20 mouse cellular contexts compared by ENCODE assay signal in the genomic region with DNA sequence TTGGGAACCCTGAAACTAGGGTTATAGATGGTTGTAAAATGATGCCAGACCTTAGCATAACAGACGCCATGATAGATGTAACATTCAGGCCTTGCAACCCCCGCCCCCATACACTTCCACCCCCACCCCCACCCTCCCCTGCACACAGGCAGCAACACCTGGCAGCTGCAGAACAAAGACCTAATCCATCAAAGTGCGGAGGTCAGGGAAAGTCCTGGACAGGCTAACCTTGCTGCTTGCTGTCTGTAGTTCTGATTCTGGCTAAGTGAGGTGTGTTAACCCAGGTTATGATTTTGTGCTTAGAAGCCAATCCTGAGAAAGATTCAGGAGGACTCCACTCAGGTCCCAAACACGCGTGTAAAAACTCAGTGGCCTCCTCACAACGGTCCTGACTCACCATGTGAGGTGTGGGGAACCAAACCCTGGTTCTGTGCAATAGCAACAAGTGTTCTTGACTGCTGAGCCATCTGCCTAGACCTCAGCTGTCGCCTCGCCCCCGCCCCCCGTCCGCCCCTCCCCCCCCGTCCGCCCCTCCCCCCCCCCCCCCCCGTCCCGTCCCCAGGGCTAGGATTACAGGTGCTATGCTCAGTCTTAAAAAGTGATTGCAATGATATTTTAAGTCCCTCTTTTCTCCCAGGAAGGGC. TPM values are rescaled to one million over a fixed set of nuclear protein-coding genes. Genes with fewer than 3 reads are reported as not detected.
DNase-seq lines count a peak whose midpoint lies in the region; ATAC-seq and TF ChIP-seq lines count a peak whose summit lies in the region.
"Had no signal": no experiment of that assay in that cellular context is flagged by ENCODE, and none has a peak within 500 bp of the region (broad histone marks: within the 10 kb centered on the region; RNA-seq: fewer than 3 reads in every experiment).

No protein-coding gene starts in this region.

- H3K4me2 ChIP-seq in hindbrain, embryonic 11.5 days (replicated peaks; ENCODE audit: low read depth, low read length): no peak overlapping the region
- no peak overlapping the region for H3K4me2 ChIP-seq in hindbrain, embryonic 12.5 days (replicated peaks)
- no peak overlapping the region for H3K4me2 ChIP-seq in liver, embryonic 13.5 days
- H3K4me2 ChIP-seq in myocyte (ENCODE audit: low read depth): peak overlapping the region; percentile 30
- H3K4me2 ChIP-seq: intestine, embryonic 15.5 days had no signal

- WGBS in hindbrain, embryonic 11.5 days: 41% methylated on average over 7 of the region's 15 CpGs
- 36% methylated on average over 7 of the region's 15 CpGs for WGBS in hindbrain, embryonic 12.5 days
- 48% methylated on average over 9 of the region's 15 CpGs for WGBS in liver, embryonic 13.5 days (ENCODE audit: insufficient replicate concordance)

- no peak for ATAC-seq in hindbrain, embryonic 11.5 days (ENCODE audit: low FRiP score)
- ATAC-seq in hindbrain, embryonic 12.5 days (ENCODE audit: low FRiP score): no peak
- 0 out of 2 replicates have a peak, but pooled peaks have one; percentile 19 for ATAC-seq in liver, embryonic 13.5 days (ENCODE audit: low read depth)
- ATAC-seq: activated CD4-positive, CD25-positive, alpha-beta regulatory T cell, adult 4 months; forebrain, embryonic 16.5 days; intestine, embryonic 15.5 days; lung, postnatal 0 days had no signal

- no peaks in the 10 kb centered on the region for H3K36me3 ChIP-seq in hindbrain, embryonic 11.5 days (ENCODE audit: control insufficient read depth, insufficient read depth, low read length)
- H3K36me3 ChIP-seq in hindbrain, embryonic 12.5 days: no peaks in the 10 kb centered on the region
- no peaks in the 10 kb centered on the region for H3K36me3 ChIP-seq in liver, embryonic 13.5 days
- H3K36me3 ChIP-seq in myocyte (ENCODE audit: control insufficient read depth, insufficient read depth): no peaks in the 10 kb centered on the region
- H3K36me3 ChIP-seq: intestine, embryonic 15.5 days had no signal

- no peak overlapping the region for H3K4me3 ChIP-seq in gastrocnemius, adult 2 months
- H3K4me3 ChIP-seq in hindbrain, embryonic 11.5 days (ENCODE audit: low read depth, low read length): no peak overlapping the region
- H3K4me3 ChIP-seq in hindbrain, embryonic 12.5 days: no peak overlapping the region
- no peak overlapping the region for H3K4me3 ChIP-seq in liver, embryonic 13.5 days (replicated peaks)
- H3K4me3 ChIP-seq in myocyte: no peak overlapping the region
- H3K4me3 ChIP-seq: intestine, embryonic 15.5 days had no signal

- no peak overlapping the region for H3ac ChIP-seq in myocyte (ENCODE audit: control insufficient read depth, insufficient read length)

- no peaks in the 10 kb centered on the region for H3K9me3 ChIP-seq in hindbrain, embryonic 11.5 days (ENCODE audit: control insufficient read depth, low read length)
- H3K9me3 ChIP-seq in hindbrain, embryonic 12.5 days (replicated peaks): no peaks in the 10 kb centered on the region
- no peaks in the 10 kb centered on the region for H3K9me3 ChIP-seq in liver, embryonic 13.5 days (replicated peaks)
- H3K9me3 ChIP-seq: intestine, embryonic 15.5 days had no signal

- no peaks in the 10 kb centered on the region for H3K79me2 ChIP-seq in myocyte (ENCODE audit: control insufficient read depth, insufficient read depth)

- peak overlapping the region; percentile 89 for H3K27ac ChIP-seq in gastrocnemius, adult 2 months
- H3K27ac ChIP-seq in hindbrain, embryonic 11.5 days (ENCODE audit: low read depth, low read length): no peak overlapping the region
- H3K27ac ChIP-seq in hindbrain, embryonic 12.5 days: no peak overlapping the region
- no peak overlapping the region for H3K27ac ChIP-seq in liver, embryonic 13.5 days
- H3K27ac ChIP-seq: intestine, embryonic 15.5 days; liver, embryonic 14.5 days; stomach, postnatal 0 days had no signal

- no peak for TF ChIP-seq POLR2A in myocyte (IDR thresholded peaks at IDR 0.05; ENCODE audit: insufficient read length, low read depth)

- no peak for TF ChIP-seq CTCF in gastrocnemius, adult 2 months (IDR thresholded peaks at IDR 0.05)

- no peak for DNase-seq in gastrocnemius, adult 2 months
- no peak for DNase-seq in gastrocnemius, postnatal 4 days (ENCODE audit: low spot score in 2 of 2)
- peak; percentile 14 for DNase-seq in hindbrain, embryonic 11.5 days (ENCODE audit: low spot score)
- DNase-seq in liver, embryonic 13.5 days: no peak
- DNase-seq in liver: no peak
- no peak for DNase-seq in left cerebral cortex, postnatal 4 days
- DNase-seq: thymus, postnatal 36 days had no signal

- H3K9ac ChIP-seq in hindbrain, embryonic 11.5 days (ENCODE audit: low read depth, low read length): no peak overlapping the region
- H3K9ac ChIP-seq in hindbrain, embryonic 12.5 days: no peak overlapping the region
- H3K9ac ChIP-seq in liver, embryonic 13.5 days: no peak overlapping the region
- H3K9ac ChIP-seq: intestine, embryonic 15.5 days; liver, embryonic 14.5 days had no signal

- intact Hi-C loops in gastrocnemius, adult 2 months (cut with DNase I): loop anchor here (10.0 kb wide), 1 partner anchor 225 kb away; the partner anchor contains the start of gene H6pd
- intact Hi-C loops in left cerebral cortex, postnatal 4 days (cut with DNase I): loop anchor here (10.0 kb wide), 1 partner anchor 55 kb away; no protein-coding TSS in a partner anchor

- no peaks in the 10 kb centered on the region for H3K27me3 ChIP-seq in hindbrain, embryonic 11.5 days (ENCODE audit: control insufficient read depth, insufficient read depth, low read length)
- H3K27me3 ChIP-seq in hindbrain, embryonic 12.5 days: peaks cover 3% of the 10 kb centered on the region; the same call in 1 of the 2 replicates
- no peaks in the 10 kb centered on the region for H3K27me3 ChIP-seq in liver, embryonic 13.5 days
- H3K27me3 ChIP-seq in myocyte (ENCODE audit: control insufficient read depth, insufficient read depth, insufficient read length): no peaks in the 10 kb centered on the region
- H3K27me3 ChIP-seq: intestine, embryonic 15.5 days had no signal

- H3K4me1 ChIP-seq in hindbrain, embryonic 11.5 days (replicated peaks; ENCODE audit: control insufficient read depth, insufficient read depth, low read length): peaks cover 16% of the 10 kb centered on the region
- H3K4me1 ChIP-seq in hindbrain, embryonic 12.5 days: peaks cover 40% of the 10 kb centered on the region
- H3K4me1 ChIP-seq in liver, embryonic 13.5 days (replicated peaks): peaks cover 12% of the 10 kb centered on the region

TF ChIP-seq in myocyte, 11 proteins besides CTCF, POLR2A, EP300 and RAD21:
- peak in 2 of 3 experiments; percentile 31 to 56 for TF ChIP-seq MYOD1 (IDR thresholded peaks at IDR 0.05; ENCODE audit: control insufficient read depth in 1 of 3, insufficient read length in 2 of 3, low read depth in 2 of 3)
- TF ChIP-seq TCF3 (IDR thresholded peaks at IDR 0.05; ENCODE audit: insufficient read length, low read depth): peak; percentile 15
- peak in 2 of 3 experiments; percentile 27 to 75 for TF ChIP-seq MYOG (IDR thresholded peaks at IDR 0.05; ENCODE audit: control insufficient read depth in 1 of 3, insufficient read depth in 1 of 3, insufficient read length in 2 of 3, low read depth in 2 of 3)
- TF ChIP-seq REST (IDR thresholded peaks at IDR 0.05; ENCODE audit: insufficient read depth, insufficient read length): no peak

RNA-seq across cellular contexts. Expression of gene Eno1, which starts 6.7 kb away (rescaled TPM):
- total RNA-seq in gastrocnemius, adult 2 months (2021): 10 to 100 TPM; 68.1 to 92.0 TPM
- 100 to 1,000 TPM; 479 to 529 TPM for total RNA-seq in gastrocnemius, postnatal 4 days (2021)
- 1,515 and 1,668 TPM in 2 replicates for polyA plus RNA-seq in hindbrain, embryonic 11.5 days (2014; fragmentation: Nextera tagmentation; extraction: Ambion mirVana)
- 1,309 and 1,398 TPM in 2 replicates for polyA plus RNA-seq in hindbrain, embryonic 12.5 days (2016; fragmentation: Nextera tagmentation; extraction: Ambion mirVana)
- polyA plus RNA-seq in liver, embryonic 13.5 days (2015; fragmentation: Nextera tagmentation; extraction: Ambion mirVana): 783 and 784 TPM in 2 replicates
- polyA plus RNA-seq in myocyte (2012; fragmentation: generic; extraction: Trizol): 1,358 TPM
- 100 to 1,000 TPM; 204 to 220 TPM for total RNA-seq in left cerebral cortex, postnatal 4 days (2021)

RNA-seq across cellular contexts. Expression of gene Car6, which starts 28.7 kb away (rescaled TPM):
- not detected for total RNA-seq in gastrocnemius, adult 2 months (2021)
- total RNA-seq in gastrocnemius, postnatal 4 days (2021): under 1 TPM in 1 of 2 experiments, not detected in 1; 0.27 TPM
- polyA plus RNA-seq in hindbrain, embryonic 11.5 days (2014; fragmentation: Nextera tagmentation; extraction: Ambion mirVana): 0.21 TPM in 1 of 2 replicates, not detected in the other
- polyA plus RNA-seq in hindbrain, embryonic 12.5 days (2016; fragmentation: Nextera tagmentation; extraction: Ambion mirVana): 0.41 TPM in 1 of 2 replicates, not detected in the other
- not detected in 2 replicates for polyA plus RNA-seq in liver, embryonic 13.5 days (2015; fragmentation: Nextera tagmentation; extraction: Ambion mirVana)
- polyA plus RNA-seq in myocyte (2012; fragmentation: generic; extraction: Trizol): 52.7 TPM
- not detected for total RNA-seq in left cerebral cortex, postnatal 4 days (2021)
- total RNA-seq: adrenal gland, postnatal 4 days; gastrocnemius, adult 8-10 months; megakaryocyte-erythroid progenitor cell, adult 5-6 weeks had no signal
- polyA plus RNA-seq: activated CD4-positive, CD25-positive, alpha-beta regulatory T cell, adult 4 months; forebrain, embryonic 16.5 days; heart, embryonic 14.5 days; intestine, embryonic 15.5 days; large intestine, adult 2 months; stomach, postnatal 0 days had no signal

RNA-seq across cellular contexts. Expression of gene Rere, which starts 51.6 kb away (rescaled TPM):
- 10 to 100 TPM; 71.3 to 95.7 TPM for total RNA-seq in gastrocnemius, adult 2 months (2021)
- total RNA-seq in gastrocnemius, postnatal 4 days (2021): 10 to 100 TPM; 68.1 to 70.3 TPM
- polyA plus RNA-seq in hindbrain, embryonic 11.5 days (2014; fragmentation: Nextera tagmentation; extraction: Ambion mirVana): 40.5 and 50.0 TPM in 2 replicates
- 60.5 and 66.1 TPM in 2 replicates for polyA plus RNA-seq in hindbrain, embryonic 12.5 days (2016; fragmentation: Nextera tagmentation; extraction: Ambion mirVana)
- 5.9 and 7.5 TPM in 2 replicates for polyA plus RNA-seq in liver, embryonic 13.5 days (2015; fragmentation: Nextera tagmentation; extraction: Ambion mirVana)
- 34.0 TPM for polyA plus RNA-seq in myocyte (2012; fragmentation: generic; extraction: Trizol)
- total RNA-seq in left cerebral cortex, postnatal 4 days (2021): 100 to 1,000 TPM in 1 of 2 experiments, 10 to 100 TPM in 1; 98.6 to 106 TPM

Comparison
In these comparisons a context has a peak if more than half of its experiments do, and no peak if none do; other contexts are left out.
1. RNA of gene Car6, which starts 28.7 kb away (polyA plus RNA-seq): 52.7 TPM in myocyte (single experiment); 0.41 TPM in hindbrain, embryonic 12.5 days, 0.21 TPM in hindbrain, embryonic 11.5 days and not detected in liver, embryonic 13.5 days; every median in the first group is over 10 times any median in the second.